Mouse (Mus musculus) erythroblast, embryonic 14.5 days (primary cell): ENCODE results near the gene Apoc1. TPM values are rescaled to one million over a fixed set of nuclear protein-coding genes. Genes with fewer than 3 reads are reported as not detected.
A peak's percentile ranks its signal among the peaks of the same experiment; 100 is the strongest.

Experiments
- H3K27me3 ChIP-seq: 2 replicates; pipeline ENCODE4 v1.6.1; 2012; ENCODE audit warnings: inconsistent platforms; ENCODE audit not compliant: control insufficient read depth
- H3K36me3 ChIP-seq: 2 replicates; pipeline ENCODE4 v1.6.1; 2012; ENCODE audit warnings: mild to moderate bottlenecking, inconsistent platforms; ENCODE audit not compliant: control insufficient read depth
- H3K4me1 ChIP-seq: 2 replicates; pipeline ENCODE4 v1.6.1; 2012; ENCODE audit warnings: inconsistent platforms; ENCODE audit not compliant: control insufficient read depth
- H3K4me3 ChIP-seq: replicated peaks from 2 replicates; pipeline ENCODE3; 2012; ENCODE audit warnings: moderate library complexity, mild to moderate bottlenecking, inconsistent platforms
- H3K9me3 ChIP-seq: 2 replicates; pipeline ENCODE4 v1.6.1; 2012; ENCODE audit warnings: low read length, inconsistent platforms, mixed read lengths; ENCODE audit not compliant: control insufficient read depth
- GATA1 ChIP-seq: IDR thresholded peaks from 2 replicates; pipeline ENCODE4 v1.6.1; 2012; ENCODE audit warnings: low read length, inconsistent platforms, mixed read lengths
- TAL1 ChIP-seq: IDR thresholded peaks from 3 replicates; pipeline ENCODE4 v1.6.1; 2012; ENCODE audit warnings: low read length, inconsistent platforms, mixed read lengths
- polyA plus RNA-seq: library from polyadenylated mRNA; stranded (reverse); fragments of >175 nt; gene quantifications from 2 replicates; pipeline ENCODE4 v1.2.3, GENCODE M21; 2012

Apoc1 gene
- 0.94 and 1.3 TPM in 2 replicates for polyA plus RNA-seq

DNA sequence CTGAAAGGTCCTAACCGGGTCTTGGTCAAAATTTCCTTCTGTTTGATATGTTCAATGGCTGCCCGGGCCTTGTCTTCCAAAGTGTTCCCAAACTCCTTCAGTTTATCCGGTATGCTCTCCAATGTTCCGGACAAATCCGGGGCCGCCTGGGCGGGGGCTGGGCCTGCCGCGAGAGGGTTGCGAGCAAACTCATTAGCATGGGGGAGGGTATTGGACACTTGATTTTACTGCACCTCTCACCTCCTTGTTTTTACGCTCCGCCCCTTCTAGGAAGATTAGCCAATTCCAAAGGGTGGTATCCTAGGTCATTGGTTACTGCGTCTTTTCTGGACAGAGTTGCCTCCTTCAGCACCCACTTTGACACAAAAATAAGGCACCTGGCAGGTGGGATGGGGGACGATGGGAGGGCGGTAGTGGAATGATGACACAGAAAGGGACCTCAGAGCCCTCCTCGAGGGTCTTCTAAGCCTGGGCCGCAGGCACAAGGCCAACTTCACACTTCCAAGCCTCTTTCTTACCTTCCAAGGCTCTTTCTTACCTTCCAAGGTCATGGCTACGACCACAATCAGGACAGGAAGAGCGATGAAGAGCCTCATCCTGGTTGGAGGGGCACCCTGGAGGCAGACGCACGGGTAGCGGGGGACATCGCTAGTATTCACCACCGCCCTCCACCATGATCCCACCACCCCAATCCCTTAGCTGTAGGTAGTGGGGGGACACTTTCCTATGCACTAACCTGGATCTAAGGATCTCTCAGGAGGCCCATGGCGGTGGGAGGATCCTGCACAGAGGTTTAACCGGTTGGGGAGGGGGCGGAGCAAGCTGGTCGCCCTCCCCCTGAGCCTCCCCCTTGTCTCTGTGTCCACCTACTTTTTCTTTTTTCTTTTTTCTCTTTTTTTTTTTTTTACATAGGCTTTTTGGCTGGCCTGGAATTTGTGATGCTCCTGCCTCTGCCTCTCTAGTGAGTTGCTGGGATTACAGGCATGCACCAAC lies at the start of gene Apoc1:
Apoc1 (minus strand) TSS at position 788 of the 993 bp plus-strand sequence.
- H3K4me3 ChIP-seq = peak within 1 kb of the TSS; percentile 46
- TF ChIP-seq GATA1 (no peak), TAL1 (no peak)
- H3K36me3 ChIP-seq = peaks cover 9% of the 10 kb centered on the region
- H3K4me1 ChIP-seq = peaks cover 33% of the 10 kb centered on the region
- H3K9me3 ChIP-seq = peaks cover 4% of the 10 kb centered on the region; the same call in 1 of the 2 replicates
- H3K27me3 ChIP-seq = peaks cover 10% of the 10 kb centered on the region

GRCm38 (mm10) chr7:19741329-19742031 lies 49.0 kb upstream of the Apoc1 start:
- Histone ChIP-seq H3K4me1 (peaks cover 49% of the 10 kb centered on the region), H3K36me3 (peaks cover 4% of the 10 kb centered on the region; the same call in 1 of the 2 replicates), H3K9me3 (no peaks in the 10 kb centered on the region), H3K27me3 (no peaks in the 10 kb centered on the region), H3K4me3 (no peak overlapping the region)
- TF ChIP-seq TAL1 = no peak
- no peak for TF ChIP-seq GATA1

- Histone ChIP-seq H3K4me1 (peaks cover 57% of the 10 kb centered on the region), H3K9me3 (no peaks in the 10 kb centered on the region), H3K36me3 (peaks cover 4% of the 10 kb centered on the region; the same call in 1 of the 2 replicates), H3K4me3 (no peak overlapping the region), H3K27me3 (no peaks in the 10 kb centered on the region)
- no peak for TF ChIP-seq TAL1
- TF ChIP-seq GATA1 = no peak
Observed at GRCm38 (mm10) chr7:19740269-19740668, 47.8 kb upstream of the Apoc1 start.

GRCm38 (mm10) chr7:19738771-19739170 lies 46.3 kb upstream of the Apoc1 start:
- peaks cover 61% of the 10 kb centered on the region for H3K4me1 ChIP-seq
- peaks cover 4% of the 10 kb centered on the region; the same call in 1 of the 2 replicates for H3K36me3 ChIP-seq
- H3K9me3 ChIP-seq = no peaks in the 10 kb centered on the region
- no peaks in the 10 kb centered on the region for H3K27me3 ChIP-seq
- H3K4me3 ChIP-seq = no peak overlapping the region
- TF ChIP-seq TAL1 = no peak
- TF ChIP-seq GATA1 = no peak

DNA sequence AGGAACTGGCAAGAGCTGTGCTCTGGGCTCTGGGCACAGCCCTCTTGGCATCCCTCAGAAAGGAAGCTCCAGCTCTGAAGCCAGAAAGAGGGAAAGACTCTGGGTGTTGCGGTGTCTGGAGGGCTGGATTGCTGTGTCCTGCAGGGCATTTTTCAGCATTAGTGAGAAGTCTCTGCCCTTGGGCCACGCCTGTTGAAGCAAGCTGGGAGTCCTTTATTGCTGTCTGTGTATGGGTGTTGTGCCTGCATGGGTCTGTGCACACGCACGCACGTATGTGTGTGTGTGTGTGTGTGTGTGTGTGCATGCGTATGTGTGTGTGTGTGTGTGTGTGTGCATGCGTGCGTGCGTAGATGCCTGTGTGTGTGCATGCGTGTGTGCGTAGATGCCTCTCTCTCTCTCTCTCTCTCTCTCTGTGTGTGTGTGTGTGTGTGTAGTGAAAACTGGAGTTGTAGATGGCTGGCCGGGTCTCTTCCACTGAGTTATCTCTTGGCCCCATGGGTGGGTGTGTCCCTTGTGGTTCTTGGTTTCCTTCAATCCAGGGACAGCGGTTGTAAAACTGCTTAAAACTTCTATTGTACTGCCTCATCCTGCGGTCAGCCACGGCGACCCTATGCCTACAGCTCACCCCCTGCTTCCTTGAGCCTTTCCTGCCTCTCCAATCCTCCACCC lies 44.1 kb upstream of the Apoc1 start:
- TF ChIP-seq TAL1 = peak; percentile 12; the same call in 1 of the 3 replicates
- TF ChIP-seq GATA1 = no peak
- peaks cover 8% of the 10 kb centered on the region; the same call in 1 of the 2 replicates for H3K36me3 ChIP-seq
- peak overlapping the region; percentile 36 for H3K4me3 ChIP-seq
- no peaks in the 10 kb centered on the region for H3K27me3 ChIP-seq
- H3K4me1 ChIP-seq = peaks cover 56% of the 10 kb centered on the region
- H3K9me3 ChIP-seq = no peaks in the 10 kb centered on the region

DNA sequence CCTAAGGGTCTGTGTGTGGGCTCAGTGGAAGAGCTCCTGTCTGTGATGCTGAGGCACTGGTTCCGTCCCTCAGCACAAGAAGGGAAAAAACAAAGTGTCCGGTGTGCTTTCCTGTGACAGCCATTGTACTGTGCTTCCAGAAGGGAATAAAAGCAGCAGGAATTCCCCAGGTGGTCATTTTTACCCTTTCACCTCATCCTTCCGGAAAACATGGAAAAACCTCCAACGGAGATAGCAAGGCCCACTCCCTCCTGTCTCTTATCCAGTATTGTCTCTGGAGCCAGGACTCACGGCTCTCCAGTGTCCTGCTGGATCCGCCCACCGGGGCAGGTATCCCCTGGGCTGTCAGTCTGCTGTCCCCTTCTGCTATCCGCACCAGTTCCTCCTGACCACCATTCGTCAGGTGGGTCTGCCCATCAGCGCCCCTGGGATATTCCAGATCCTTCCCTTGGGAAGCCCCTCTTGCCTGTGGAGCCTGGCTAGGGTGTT lies 41.8 kb upstream of the Apoc1 start:
- Histone ChIP-seq H3K4me1 (peaks cover 45% of the 10 kb centered on the region), H3K36me3 (peaks cover 16% of the 10 kb centered on the region; the same call in 1 of the 2 replicates), H3K9me3 (no peaks in the 10 kb centered on the region), H3K4me3 (no peak overlapping the region), H3K27me3 (no peaks in the 10 kb centered on the region)
- TF ChIP-seq TAL1 (no peak), GATA1 (no peak)

DNA sequence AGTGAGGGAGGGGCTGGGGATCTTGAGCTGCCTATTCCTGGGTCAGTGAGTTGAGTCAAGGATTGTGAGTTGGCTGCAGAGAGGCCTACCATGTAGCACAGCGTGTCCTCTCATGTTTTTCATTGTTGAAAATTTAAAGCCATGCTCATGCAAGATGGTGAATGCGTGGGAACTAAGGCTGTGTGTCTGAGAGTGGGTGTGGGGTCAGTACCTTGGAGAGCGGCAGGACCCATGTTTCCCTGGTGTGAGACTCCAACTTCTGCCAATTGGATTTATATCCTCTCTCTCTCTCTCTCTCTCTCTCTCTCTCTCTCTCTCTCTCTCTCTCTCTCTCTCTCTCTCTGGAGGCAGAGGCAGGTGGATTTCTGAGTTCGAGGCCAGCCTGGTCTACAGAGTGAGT lies 34.1 kb upstream of the Apoc1 start:
- Histone ChIP-seq H3K4me3 (no peak overlapping the region), H3K27me3 (no peaks in the 10 kb centered on the region), H3K9me3 (no peaks in the 10 kb centered on the region), H3K4me1 (peaks cover 10% of the 10 kb centered on the region), H3K36me3 (peaks cover 16% of the 10 kb centered on the region; the same call in 1 of the 2 replicates)
- no peak for TF ChIP-seq GATA1
- no peak for TF ChIP-seq TAL1

GRCm38 (mm10) chr7:19724167-19724566 lies 31.7 kb upstream of the Apoc1 start:
- TF ChIP-seq GATA1 = no peak
- no peak for TF ChIP-seq TAL1
- H3K4me1 ChIP-seq = peaks cover 11% of the 10 kb centered on the region
- H3K36me3 ChIP-seq = peaks cover 9% of the 10 kb centered on the region; the same call in 1 of the 2 replicates
- no peaks in the 10 kb centered on the region for H3K27me3 ChIP-seq
- H3K4me3 ChIP-seq = no peak overlapping the region
- H3K9me3 ChIP-seq = no peaks in the 10 kb centered on the region; the same call in 1 of the 2 replicates
